Mouse (Mus musculus): ENCODE data around the gene Rhobtb3.

- TF ChIP-seq CTCF (IDR thresholded peaks at IDR 0.05; ENCODE audit: borderline replicate concordance, insufficient read depth, low read depth, low read length) (no peak), POLR2A (IDR thresholded peaks at IDR 0.05; ENCODE audit: borderline replicate concordance, insufficient read depth, low read length) (no peak)
Measured at GRCm38 (mm10) chr13:75892291-75892690, 51.4 kb downstream of the Rhobtb3 start.

All from cerebellum, adult 2 months (tissue).